Mouse (Mus musculus): ENCODE data around the gene Sf3b1.
"Not testable (repeated sequence)": the region's sequence is repeated elsewhere in the genome, so short reads cannot be mapped to it uniquely, and the experiment has no call there.

Gene Sf3b1

DNA sequence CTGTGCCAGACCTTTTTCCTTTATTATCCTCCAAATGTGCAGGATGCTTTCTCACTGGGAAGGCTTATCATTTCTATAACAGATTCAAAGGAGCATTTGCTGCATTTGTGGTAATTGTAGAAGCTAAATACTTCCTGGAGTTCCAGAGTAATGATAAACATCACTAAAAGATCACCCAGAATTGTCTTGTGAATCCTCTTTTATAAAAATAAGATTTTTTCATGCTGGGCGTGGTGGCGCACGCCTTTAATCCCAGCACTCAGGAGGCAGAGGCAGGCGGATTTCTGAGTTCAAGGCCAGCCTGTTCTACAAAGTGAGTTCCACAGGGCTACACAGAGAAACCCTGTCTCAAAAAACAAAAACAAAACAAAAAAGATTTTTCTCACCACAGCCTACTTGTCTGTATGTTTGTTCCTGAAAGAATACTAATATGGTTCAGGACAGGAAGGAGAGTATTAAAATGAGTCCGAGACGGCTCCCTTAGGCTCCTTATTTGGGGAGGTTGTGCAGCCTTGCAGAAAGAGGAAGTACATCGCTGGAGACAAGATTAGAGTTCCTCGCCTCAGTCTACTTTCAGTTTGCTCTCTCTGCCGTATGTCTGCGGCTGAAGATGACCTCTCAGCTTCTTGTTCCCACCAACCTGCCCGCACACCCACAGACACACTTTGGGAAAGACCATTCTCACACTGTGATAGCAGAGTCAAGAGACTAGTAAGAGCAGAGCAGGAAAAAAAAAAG, 1.4 kb upstream of the Sf3b1 start:
- no peak for DNase-seq (ENCODE audit: low spot score in 2 of 2)

- no peak for DNase-seq (ENCODE audit: low spot score in 2 of 2)
Measured at GRCm38 (mm10) chr1:55027966-55028365, 685 bp upstream of the Sf3b1 start.

DNA sequence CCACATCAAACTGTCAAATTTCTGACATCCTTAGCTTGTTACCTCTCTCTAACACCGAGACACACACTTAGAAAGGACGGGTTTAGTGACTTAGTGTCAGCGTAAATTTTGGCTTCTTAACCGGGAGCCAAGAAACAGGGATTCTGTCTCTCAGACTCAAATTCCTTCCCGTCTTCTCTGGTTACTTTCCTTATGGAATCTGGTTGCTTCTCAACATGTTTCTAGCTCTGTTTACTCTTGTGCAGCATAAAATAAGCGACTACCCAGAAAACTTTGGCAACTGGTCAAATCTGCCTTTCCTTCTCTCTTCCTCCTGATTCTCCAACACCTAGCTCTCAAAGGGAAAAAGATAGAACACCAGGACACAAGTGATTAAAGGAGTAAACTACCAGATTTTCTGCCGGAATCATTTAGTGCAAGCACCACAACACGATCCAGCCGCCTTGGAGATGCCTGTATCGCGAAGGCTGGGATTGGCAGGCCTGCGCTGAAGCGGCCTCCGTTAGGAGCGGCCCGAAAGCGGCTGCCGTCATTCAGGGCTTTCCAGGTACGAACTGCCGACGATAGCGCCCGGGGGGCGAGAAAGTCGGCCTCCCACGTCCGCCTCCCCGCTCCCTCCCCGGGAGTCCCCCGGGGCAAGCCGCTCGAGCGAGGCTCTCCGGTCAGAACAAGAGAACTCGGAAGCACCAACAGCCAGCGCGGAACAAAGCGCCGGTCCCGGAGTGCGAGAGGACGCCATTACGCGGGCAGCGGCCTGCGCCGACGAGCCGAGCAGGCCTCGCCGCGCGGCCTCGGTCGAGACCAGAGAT, 633 bp downstream of the Sf3b1 start:
- DNase-seq (ENCODE audit: low spot score in 2 of 2) = peak in 1 of 2 experiments; percentile 3

- DNase-seq (ENCODE audit: low spot score in 2 of 2) = peak; percentile 15 to 17
Measured at GRCm38 (mm10) chr1:55025656-55026430, 1.4 kb downstream of the Sf3b1 start.

GRCm38 (mm10) chr1:55021907-55022306, 5.4 kb downstream of the Sf3b1 start:
- DNase-seq (ENCODE audit: low spot score in 2 of 2) = no peak

DNA sequence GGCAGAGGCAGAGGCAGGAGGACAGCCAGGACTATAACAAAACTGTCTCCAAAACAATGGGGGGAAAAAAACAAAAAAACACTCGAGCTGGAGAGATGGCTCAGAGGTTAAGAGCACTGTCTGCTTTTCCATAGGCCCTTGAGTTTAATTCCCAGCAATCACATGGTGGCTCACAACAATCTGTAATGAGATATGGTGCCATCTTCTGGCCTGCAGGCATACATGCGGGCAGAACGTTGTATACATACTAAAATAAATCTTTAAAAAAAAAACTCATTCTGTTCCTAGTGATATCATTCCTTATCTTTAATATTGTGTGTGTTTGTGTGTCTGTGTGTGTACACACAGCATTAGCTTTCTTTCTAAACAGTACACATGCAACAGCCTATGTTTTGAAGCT, 14.8 kb downstream of the Sf3b1 start:
- DNase-seq (ENCODE audit: low spot score in 2 of 2) = no peak

DNA sequence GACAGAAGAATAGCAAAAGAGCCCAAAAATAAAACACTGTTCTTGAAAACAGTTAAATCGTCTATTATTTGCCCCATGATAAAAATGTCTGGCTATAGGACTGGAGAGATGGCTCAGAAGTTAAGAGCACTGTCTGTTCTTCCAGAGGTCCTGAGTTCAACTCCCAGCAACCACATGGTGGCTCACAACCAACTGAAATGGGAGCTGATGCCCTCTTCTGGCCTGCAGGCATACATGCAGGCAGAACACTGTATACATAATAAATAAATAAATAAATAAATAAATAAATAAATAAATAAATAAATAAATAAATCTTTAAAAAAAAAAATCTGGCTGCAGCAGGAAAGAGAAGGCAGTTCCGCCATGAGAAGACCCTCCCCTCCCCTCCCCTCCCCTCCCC, 19.0 kb downstream of the Sf3b1 start:
- DNase-seq (ENCODE audit: low spot score in 2 of 2) = not testable (repeated sequence)

DNA sequence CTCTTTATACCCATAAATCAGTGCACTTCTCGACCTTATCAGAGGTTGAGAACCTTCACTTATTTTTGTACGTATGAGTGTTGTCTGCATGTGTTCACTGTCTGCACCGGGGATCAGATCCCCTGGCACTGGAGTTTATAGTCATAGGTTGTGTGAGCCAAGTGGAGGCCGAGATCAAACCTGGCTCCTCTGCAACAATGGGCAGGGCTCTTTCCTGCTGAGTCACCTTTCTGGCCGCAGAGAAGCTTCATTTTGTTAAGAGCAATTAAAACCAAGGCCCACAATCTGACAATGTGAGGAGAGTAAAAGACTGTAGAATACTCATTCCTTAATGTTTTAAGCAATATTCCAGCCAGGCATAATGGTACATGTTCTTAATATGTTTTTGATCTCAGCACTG, 33.7 kb downstream of the Sf3b1 start:
- no peak for DNase-seq (ENCODE audit: low spot score in 2 of 2)

- no peak for DNase-seq (ENCODE audit: low spot score in 2 of 2)
Measured at GRCm38 (mm10) chr1:54986248-54986647, 41.0 kb downstream of the Sf3b1 start.

- DNase-seq (ENCODE audit: low spot score in 2 of 2) = no peak
Measured at GRCm38 (mm10) chr1:54985831-54986230, 41.5 kb downstream of the Sf3b1 start.

DNA sequence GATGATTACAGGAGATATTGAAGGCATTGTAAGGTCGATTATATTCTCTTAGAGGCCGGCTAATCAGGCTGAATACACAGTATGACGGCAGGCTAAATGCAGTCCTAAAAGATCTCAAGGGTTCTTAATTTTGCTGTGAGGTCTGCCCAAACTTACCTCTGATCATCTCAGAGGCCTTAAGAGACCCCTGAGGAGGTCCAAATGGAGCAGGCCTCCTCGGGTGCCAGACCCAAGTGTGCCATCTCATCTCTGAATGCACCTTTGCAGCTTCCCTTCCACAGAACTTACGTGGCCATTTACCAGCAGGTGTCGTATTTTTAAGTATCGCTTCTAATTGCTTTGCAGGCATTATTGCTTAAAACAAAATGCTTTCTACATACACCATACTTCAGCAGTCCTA, 43.1 kb downstream of the Sf3b1 start:
- DNase-seq (ENCODE audit: low spot score in 2 of 2) = no peak

- peak; percentile 13 to 32 for DNase-seq (ENCODE audit: low spot score in 2 of 2)
Measured at GRCm38 (mm10) chr1:54983339-54983738, 43.9 kb downstream of the Sf3b1 start.

DNA sequence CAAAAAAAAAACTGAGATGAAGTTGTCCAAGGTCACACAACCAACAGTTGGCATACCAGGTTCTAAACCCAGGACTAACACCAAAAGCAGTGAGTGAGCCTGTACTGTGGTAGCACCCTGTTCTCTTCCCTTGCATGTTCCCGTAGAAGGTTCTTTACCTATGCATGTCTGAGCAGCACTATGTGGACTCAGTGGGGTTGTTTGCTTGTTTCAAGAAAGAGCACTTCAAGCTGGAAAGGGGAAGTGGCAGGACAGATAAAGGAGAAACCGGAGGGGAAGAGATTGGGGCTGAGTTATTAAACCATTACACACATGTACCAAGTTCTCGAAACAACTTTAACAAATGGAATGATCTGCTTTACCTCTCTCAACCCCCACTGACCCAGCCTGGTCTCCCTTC, 44.6 kb downstream of the Sf3b1 start:
- no peak for DNase-seq (ENCODE audit: low spot score in 2 of 2)

DNA sequence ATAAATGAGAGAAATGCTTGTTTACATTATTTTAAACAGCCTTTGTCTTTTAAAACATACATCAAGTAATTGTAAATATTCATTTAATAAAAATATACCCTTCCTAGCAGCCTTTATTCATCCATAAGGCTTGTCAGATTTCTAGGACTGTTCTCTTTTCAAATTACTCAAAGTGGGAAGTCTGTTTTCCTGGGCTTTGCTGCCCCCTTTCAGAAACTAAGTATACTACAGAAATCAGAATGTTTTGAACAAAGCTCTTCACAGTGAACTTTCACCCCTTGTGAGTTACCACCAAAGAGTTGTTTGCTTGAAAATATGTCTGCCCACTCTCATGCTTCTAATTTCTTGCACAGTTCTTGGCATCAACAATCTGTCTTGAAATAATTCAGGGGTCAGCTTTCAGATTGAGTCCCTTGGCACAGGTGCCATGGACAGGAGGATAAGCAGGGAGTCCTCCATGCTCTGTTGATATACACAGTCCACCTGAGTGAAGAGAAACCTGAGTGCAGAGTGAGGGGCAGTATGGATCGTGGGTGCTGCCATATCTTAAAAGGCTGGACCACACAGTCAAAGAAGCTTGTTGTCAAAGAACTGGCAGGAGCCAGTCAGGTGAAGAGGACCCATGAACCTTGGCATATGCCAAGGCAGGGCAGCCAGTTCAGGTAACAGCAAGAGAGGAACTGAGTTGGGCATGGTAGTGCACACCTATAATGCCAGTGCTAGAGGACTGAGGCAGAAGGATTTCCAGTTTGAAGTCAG, 47.9 kb downstream of the Sf3b1 start:
- DNase-seq (ENCODE audit: low spot score in 2 of 2) = peak in 1 of 2 experiments; percentile 4

- DNase-seq (ENCODE audit: low spot score in 2 of 2) = no peak
Measured at GRCm38 (mm10) chr1:54971687-54972404, 55.4 kb downstream of the Sf3b1 start.

- no peak for DNase-seq (ENCODE audit: low spot score in 2 of 2)
Measured at GRCm38 (mm10) chr1:54966858-54967257, 60.4 kb downstream of the Sf3b1 start.

- DNase-seq (ENCODE audit: low spot score in 2 of 2) = no peak
Measured at GRCm38 (mm10) chr1:54965159-54965995, 61.9 kb downstream of the Sf3b1 start.

- no peak for DNase-seq (ENCODE audit: low spot score in 2 of 2)
Measured at GRCm38 (mm10) chr1:54961724-54962123, 65.6 kb downstream of the Sf3b1 start.

DNA sequence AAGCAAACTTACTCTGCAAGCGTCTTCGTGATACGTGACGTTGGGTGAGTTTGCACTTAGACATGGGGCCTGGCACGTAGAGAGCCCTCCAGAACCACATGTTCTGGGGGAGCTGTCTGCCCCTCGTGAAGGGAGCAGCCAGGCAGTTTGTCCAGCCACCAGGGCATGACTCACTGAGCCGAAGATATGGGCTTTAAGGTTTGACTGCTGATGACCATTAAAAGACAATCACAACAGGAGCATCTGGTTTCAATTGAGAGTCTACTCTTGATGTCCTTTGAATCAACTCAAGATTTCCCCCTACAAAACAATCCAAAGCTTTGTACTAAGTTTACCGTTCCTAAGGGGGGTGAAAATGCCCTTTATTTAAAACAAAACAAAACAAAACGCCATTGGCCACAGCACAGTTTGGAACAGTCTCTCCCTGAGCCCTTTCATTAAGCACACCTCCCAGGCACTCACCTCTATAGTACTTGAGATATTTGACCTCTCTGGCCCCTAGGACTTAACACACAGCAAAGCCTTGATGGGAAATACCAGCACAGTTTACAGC, 66.6 kb downstream of the Sf3b1 start:
- no peak for DNase-seq (ENCODE audit: low spot score in 2 of 2)

GRCm38 (mm10) chr1:54958525-54958924, 68.8 kb downstream of the Sf3b1 start:
- DNase-seq (ENCODE audit: low spot score in 2 of 2) = no peak
